Mouse (Mus musculus): ENCODE results near the gene Klk14. TPM values are rescaled to one million over a fixed set of nuclear protein-coding genes. Genes with fewer than 3 reads are reported as not detected.

Klk14 gene
- polyA plus RNA-seq, 1 experiment from 2014 or later: not detected

Other genes with a start within 250 kb of the Klk14 start
- gene Cldnd2, start 249.6 kb upstream of the Klk14 start, polyA plus RNA-seq (2015; fragmentation: Nextera tagmentation; extraction: Ambion mirVana): not detected in 2 replicates
- gene Etfb, start 246.3 kb upstream of the Klk14 start, polyA plus RNA-seq (2015; fragmentation: Nextera tagmentation; extraction: Ambion mirVana): 348 and 355 TPM in 2 replicates
- gene Gm45233, start 246.3 kb upstream of the Klk14 start, polyA plus RNA-seq (2015; fragmentation: Nextera tagmentation; extraction: Ambion mirVana): 0.35 and 0.66 TPM in 2 replicates
- gene Vsig10l, start 227.3 kb upstream of the Klk14 start, polyA plus RNA-seq (2015; fragmentation: Nextera tagmentation; extraction: Ambion mirVana): 4.6 and 5.4 TPM in 2 replicates
- 0.40 and 0.45 TPM in 2 replicates for gene Iglon5, start 200.3 kb upstream of the Klk14 start, polyA plus RNA-seq (2015; fragmentation: Nextera tagmentation; extraction: Ambion mirVana)
- not detected in 2 replicates for gene 4931406B18Rik, start 184.5 kb upstream of the Klk14 start, polyA plus RNA-seq (2015; fragmentation: Nextera tagmentation; extraction: Ambion mirVana)
- gene Cd33, start 146.0 kb upstream of the Klk14 start, polyA plus RNA-seq (2015; fragmentation: Nextera tagmentation; extraction: Ambion mirVana): 0.75 and 1.1 TPM in 2 replicates
- gene Zfp658, start 128.2 kb upstream of the Klk14 start, polyA plus RNA-seq (2015; fragmentation: Nextera tagmentation; extraction: Ambion mirVana): 3.7 TPM in 2 replicates
- gene Zfp719, start 110.8 kb upstream of the Klk14 start, polyA plus RNA-seq (2015; fragmentation: Nextera tagmentation; extraction: Ambion mirVana): 12.4 and 12.6 TPM in 2 replicates
- 0.21 TPM in 1 of 2 replicates, not detected in the other for gene Zfp819, start 83.2 kb upstream of the Klk14 start, polyA plus RNA-seq (2015; fragmentation: Nextera tagmentation; extraction: Ambion mirVana)
- not detected in 2 replicates for gene Ceacam18, start 55.7 kb upstream of the Klk14 start, polyA plus RNA-seq (2015; fragmentation: Nextera tagmentation; extraction: Ambion mirVana)
- 0.66 and 0.77 TPM in 2 replicates for gene Siglece, start 30.3 kb upstream of the Klk14 start, polyA plus RNA-seq (2015; fragmentation: Nextera tagmentation; extraction: Ambion mirVana)
- gene Ctu1, start 18.4 kb upstream of the Klk14 start, polyA plus RNA-seq (2015; fragmentation: Nextera tagmentation; extraction: Ambion mirVana): 15.3 and 16.8 TPM in 2 replicates
- gene Klk13, start 22.1 kb downstream of the Klk14 start, polyA plus RNA-seq (2015; fragmentation: Nextera tagmentation; extraction: Ambion mirVana): 0.47 and 0.64 TPM in 2 replicates
- gene Klk12, start 78.5 kb downstream of the Klk14 start, polyA plus RNA-seq (2015; fragmentation: Nextera tagmentation; extraction: Ambion mirVana): not detected in 2 replicates
- gene Klk11, start 84.2 kb downstream of the Klk14 start, polyA plus RNA-seq (2015; fragmentation: Nextera tagmentation; extraction: Ambion mirVana): 0.14 and 1.0 TPM in 2 replicates
- gene Klk10, start 90.6 kb downstream of the Klk14 start, polyA plus RNA-seq (2015; fragmentation: Nextera tagmentation; extraction: Ambion mirVana): 0.58 and 2.3 TPM in 2 replicates
- 0.22 and 0.23 TPM in 2 replicates for gene Klk9, start 101.5 kb downstream of the Klk14 start, polyA plus RNA-seq (2015; fragmentation: Nextera tagmentation; extraction: Ambion mirVana)
- 29.0 and 32.5 TPM in 2 replicates for gene Klk8, start 107.2 kb downstream of the Klk14 start, polyA plus RNA-seq (2015; fragmentation: Nextera tagmentation; extraction: Ambion mirVana)
- 0.08 TPM in 1 of 2 replicates, not detected in the other for gene Klk7, start 120.9 kb downstream of the Klk14 start, polyA plus RNA-seq (2015; fragmentation: Nextera tagmentation; extraction: Ambion mirVana)
- 0.18 TPM in 1 of 2 replicates, not detected in the other for gene Klk6, start 134.1 kb downstream of the Klk14 start, polyA plus RNA-seq (2015; fragmentation: Nextera tagmentation; extraction: Ambion mirVana)
- gene Klk5, start 151.6 kb downstream of the Klk14 start, polyA plus RNA-seq (2015; fragmentation: Nextera tagmentation; extraction: Ambion mirVana): not detected in 2 replicates
- gene Klk4, start 190.7 kb downstream of the Klk14 start, polyA plus RNA-seq (2015; fragmentation: Nextera tagmentation; extraction: Ambion mirVana): 0.12 TPM in 1 of 2 replicates, not detected in the other
- gene Klk15, start 243.3 kb downstream of the Klk14 start, polyA plus RNA-seq (2015; fragmentation: Nextera tagmentation; extraction: Ambion mirVana): not detected in 2 replicates